Mouse (Mus musculus): Measurements from ENCODE around the gene 4930516K23Rik.

The 4930516K23Rik gene

DNA sequence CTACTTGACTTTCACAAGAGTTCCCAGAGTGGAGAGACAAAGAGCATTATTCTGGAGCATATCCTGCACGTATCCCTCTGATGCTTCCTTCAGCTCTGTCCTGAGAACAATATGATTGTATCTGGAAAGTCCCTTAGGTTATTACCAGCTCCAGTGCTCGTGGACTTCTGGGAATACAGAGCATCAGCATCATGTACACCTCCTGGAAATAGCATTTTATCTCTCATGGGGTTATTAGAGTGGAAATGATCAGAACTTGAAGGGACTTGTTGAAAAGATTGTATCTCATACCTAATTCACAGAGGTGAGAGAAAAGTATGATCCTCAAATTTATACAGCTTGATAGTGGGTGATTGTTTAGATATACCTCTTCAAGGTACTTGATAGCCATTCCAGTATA is at the start of gene 4930516K23Rik:
TSS of gene 4930516K23Rik (minus strand) at position 101 of the 400 bp plus-strand sequence.
- in situ Hi-C loops (cut with MboI; ENCODE audit: low pct_unique_long_range_greater_than_20kb in 1 of 2, low sequenced_read_pairs in 2 of 2, unreplicated experiment in 1 of 2) = no loop called here

DNA sequence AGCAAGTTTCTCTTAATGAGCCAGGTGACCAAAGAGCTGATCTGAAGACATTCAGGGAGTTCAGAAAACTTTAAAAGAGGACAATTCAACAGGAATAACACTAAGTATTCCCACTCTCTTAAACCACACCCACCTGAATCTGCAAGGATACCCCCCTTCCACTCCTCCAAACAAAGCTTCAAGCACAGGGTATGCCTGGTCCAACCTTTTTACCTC is 43.4 kb upstream of the 4930516K23Rik start, which contains the start of gene Olfr646:
TSS of gene Olfr646 (plus strand) at position 117 of the 216 bp plus-strand sequence.
- in situ Hi-C loops (cut with MboI; ENCODE audit: low pct_unique_long_range_greater_than_20kb in 1 of 2, low sequenced_read_pairs in 2 of 2, unreplicated experiment in 1 of 2) = no loop called here

- in situ Hi-C loops (cut with MboI; ENCODE audit: low pct_unique_long_range_greater_than_20kb in 1 of 2, low sequenced_read_pairs in 2 of 2, unreplicated experiment in 1 of 2) = no loop called here
Measured at GRCm38 (mm10) chr7:104103913-104104756, 42.9 kb upstream of the 4930516K23Rik start.

DNA sequence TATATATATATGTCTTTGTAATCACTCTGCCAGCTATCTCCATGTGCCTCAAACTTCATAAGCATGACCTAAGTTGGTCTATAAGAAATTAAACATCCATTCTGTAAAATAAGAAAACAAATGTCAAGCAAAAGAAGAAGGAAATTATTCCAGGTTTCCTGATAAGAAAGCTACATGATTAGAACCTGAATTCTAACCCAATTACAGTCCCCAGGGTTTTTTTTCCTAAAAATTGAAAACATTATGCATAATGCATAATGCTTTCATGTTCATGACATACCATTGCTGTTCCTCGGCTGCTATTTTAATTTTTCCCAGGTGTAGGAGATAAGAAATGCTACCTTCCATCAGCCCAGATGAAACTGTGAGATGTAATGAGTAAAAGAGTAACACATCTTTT is 24.1 kb upstream of the 4930516K23Rik start, which contains the start of gene Olfr645:
TSS of gene Olfr645 (minus strand) at position 101 of the 400 bp plus-strand sequence.
- in situ Hi-C loops (cut with MboI; ENCODE audit: low pct_unique_long_range_greater_than_20kb in 1 of 2, low sequenced_read_pairs in 2 of 2, unreplicated experiment in 1 of 2) = no loop called here

DNA sequence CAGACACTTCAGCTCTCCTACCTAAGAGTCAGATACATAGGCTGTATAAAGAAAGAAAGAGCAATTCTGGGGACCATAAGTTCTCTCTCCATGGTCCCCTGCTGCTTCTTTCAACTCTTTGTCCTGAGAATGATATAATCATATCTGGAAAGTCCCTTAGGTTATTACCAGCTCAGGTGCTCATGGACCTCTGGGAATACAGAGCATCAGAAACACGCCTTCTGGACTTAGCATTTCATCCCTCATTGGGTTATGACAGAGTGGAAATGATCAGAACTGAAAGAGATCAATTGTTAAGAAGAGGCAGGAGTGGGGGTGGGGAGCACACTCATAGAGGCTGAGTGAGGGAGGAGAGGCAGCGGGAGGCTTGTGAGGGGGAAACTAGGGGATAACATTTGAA is 10.5 kb upstream of the 4930516K23Rik start, which contains the start of gene Olfr644:
TSS of gene Olfr644 (minus strand) at position 101 of the 400 bp plus-strand sequence.
- in situ Hi-C loops (cut with MboI; ENCODE audit: low pct_unique_long_range_greater_than_20kb in 1 of 2, low sequenced_read_pairs in 2 of 2, unreplicated experiment in 1 of 2) = no loop called here

DNA sequence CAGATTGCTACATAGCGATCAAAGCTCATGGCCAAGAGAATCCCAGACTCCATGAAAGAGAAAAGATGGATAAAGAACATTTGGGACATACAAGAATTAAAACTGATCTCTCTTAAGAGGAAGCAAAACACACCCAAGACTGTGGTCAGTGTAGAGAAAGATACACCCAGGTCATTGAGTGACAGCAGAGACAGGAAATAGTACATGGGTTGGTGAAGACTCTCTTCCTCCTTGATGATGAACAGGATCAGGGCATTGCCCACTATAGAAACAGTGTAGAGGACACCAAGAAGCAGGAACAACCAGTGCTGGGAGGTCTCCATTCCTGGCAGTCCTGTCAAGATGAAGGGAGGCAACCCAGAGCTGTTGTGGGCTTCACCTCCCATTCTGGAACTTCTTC is 2.0 kb downstream of the 4930516K23Rik start:
- in situ Hi-C loops (cut with MboI; ENCODE audit: low pct_unique_long_range_greater_than_20kb in 1 of 2, low sequenced_read_pairs in 2 of 2, unreplicated experiment in 1 of 2) = no loop called here

DNA sequence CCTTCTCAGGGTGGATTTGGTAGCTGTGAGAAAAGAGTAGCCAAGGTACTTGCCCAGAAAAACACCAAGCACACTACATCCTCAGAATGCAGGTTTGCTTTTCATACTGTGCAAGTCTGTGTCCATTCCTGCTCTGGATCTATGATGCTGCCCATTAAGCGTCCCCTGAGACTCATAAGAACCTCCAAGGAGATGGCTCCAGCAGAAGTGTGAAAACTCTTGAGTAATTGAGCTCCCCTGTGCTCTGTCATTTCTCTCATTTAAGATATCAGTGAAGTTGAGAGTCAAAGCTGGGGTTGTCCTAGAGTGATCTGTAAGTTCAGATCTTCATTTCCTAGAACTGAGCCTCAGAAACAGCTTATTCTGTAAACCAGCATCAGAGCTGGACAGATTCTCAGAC is 8.7 kb downstream of the 4930516K23Rik start, which contains the start of gene Olfr642:
TSS of gene Olfr642 (minus strand) at position 101 of the 400 bp plus-strand sequence.
- in situ Hi-C loops (cut with MboI; ENCODE audit: low pct_unique_long_range_greater_than_20kb in 1 of 2, low sequenced_read_pairs in 2 of 2, unreplicated experiment in 1 of 2) = no loop called here

GRCm38 (mm10) chr7:104050745-104051144 is 10.5 kb downstream of the 4930516K23Rik start:
- in situ Hi-C loops (cut with MboI; ENCODE audit: low pct_unique_long_range_greater_than_20kb in 1 of 2, low sequenced_read_pairs in 2 of 2, unreplicated experiment in 1 of 2) = no loop called here

DNA sequence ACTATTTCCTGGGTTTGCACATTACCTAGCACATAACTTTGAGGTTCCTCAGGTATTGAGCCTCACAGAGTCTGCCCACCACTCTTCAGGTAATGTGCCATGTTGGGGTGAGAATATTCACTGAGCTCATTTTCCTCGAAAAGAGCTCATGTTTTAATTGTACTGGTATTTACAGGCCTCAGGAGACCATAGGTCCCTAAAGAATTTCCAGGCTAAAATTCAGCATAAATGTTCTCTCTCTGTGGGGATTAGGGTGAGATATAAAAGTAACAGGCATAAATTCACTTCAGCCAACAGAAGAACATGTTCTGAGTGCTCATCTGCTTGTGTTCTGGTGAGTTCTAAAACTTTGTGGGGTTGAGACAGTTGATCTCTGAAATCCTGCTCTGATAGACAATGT is 26.1 kb downstream of the 4930516K23Rik start, which contains the start of gene Olfr641:
TSS of gene Olfr641 (plus strand) at position 301 of the 400 bp plus-strand sequence.
- in situ Hi-C loops (cut with MboI; ENCODE audit: low pct_unique_long_range_greater_than_20kb in 1 of 2, low sequenced_read_pairs in 2 of 2, unreplicated experiment in 1 of 2) = no loop called here

- in situ Hi-C loops (cut with MboI; ENCODE audit: low pct_unique_long_range_greater_than_20kb in 1 of 2, low sequenced_read_pairs in 2 of 2, unreplicated experiment in 1 of 2) = no loop called here
Measured at GRCm38 (mm10) chr7:104026978-104027377, 34.3 kb downstream of the 4930516K23Rik start.

DNA sequence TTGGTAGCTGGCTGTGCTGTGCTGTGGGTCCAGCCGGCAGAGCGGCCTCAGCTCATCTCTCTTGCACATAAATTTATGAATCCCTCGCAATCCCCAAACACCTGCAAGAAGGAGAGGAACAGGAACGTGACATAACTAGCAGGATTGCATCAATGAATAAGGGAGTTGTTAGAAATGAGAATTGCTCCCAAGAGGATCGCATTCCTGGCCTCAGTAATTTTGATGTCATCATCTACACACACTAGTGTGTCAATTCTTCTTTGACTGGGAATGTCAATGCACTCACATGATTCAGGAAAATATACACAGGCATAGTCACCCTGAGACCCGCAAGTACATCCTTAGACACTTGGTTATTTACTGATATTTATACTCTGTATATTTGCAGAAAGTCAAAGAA is 35.8 kb downstream of the 4930516K23Rik start, which contains the start of gene Olfr640:
TSS of gene Olfr640 (minus strand) at position 101 of the 400 bp plus-strand sequence.
- in situ Hi-C loops (cut with MboI; ENCODE audit: low pct_unique_long_range_greater_than_20kb in 1 of 2, low sequenced_read_pairs in 2 of 2, unreplicated experiment in 1 of 2) = no loop called here

- in situ Hi-C loops (cut with MboI; ENCODE audit: low pct_unique_long_range_greater_than_20kb in 1 of 2, low sequenced_read_pairs in 2 of 2, unreplicated experiment in 1 of 2) = no loop called here
Measured at GRCm38 (mm10) chr7:104021651-104022050, 39.6 kb downstream of the 4930516K23Rik start.

- in situ Hi-C loops (cut with MboI; ENCODE audit: low pct_unique_long_range_greater_than_20kb in 1 of 2, low sequenced_read_pairs in 2 of 2, unreplicated experiment in 1 of 2) = no loop called here
Measured at GRCm38 (mm10) chr7:104018953-104019352, 42.3 kb downstream of the 4930516K23Rik start.

DNA sequence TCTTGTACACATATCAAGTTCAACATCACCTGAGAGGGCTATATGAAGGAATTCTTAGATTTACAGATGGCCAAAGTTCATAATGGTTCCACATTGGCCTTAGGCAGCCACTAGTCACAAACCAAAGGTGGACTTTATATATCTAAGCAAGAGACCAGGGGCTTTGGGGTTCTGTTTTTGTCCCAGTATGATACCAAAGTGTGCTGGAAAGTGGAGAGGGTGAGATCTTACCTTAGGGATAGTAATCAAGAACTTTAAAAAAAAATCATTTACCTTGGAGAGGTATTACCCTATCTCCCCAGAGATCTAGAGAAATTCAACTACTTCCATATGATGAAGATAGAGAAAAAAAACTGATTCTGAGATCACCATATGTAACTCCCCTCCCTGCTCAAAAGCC is 44.0 kb downstream of the 4930516K23Rik start, which contains the start of gene Olfr639:
TSS of gene Olfr639 (minus strand) at position 101 of the 400 bp plus-strand sequence.
- in situ Hi-C loops (cut with MboI; ENCODE audit: low pct_unique_long_range_greater_than_20kb in 1 of 2, low sequenced_read_pairs in 2 of 2, unreplicated experiment in 1 of 2) = no loop called here
